Mouse (Mus musculus) gonadal fat pad, adult 2 months (tissue): ENCODE results near the gene Gm30191. TPM values are rescaled to one million over a fixed set of nuclear protein-coding genes. Genes with fewer than 3 reads are reported as not detected.
"Not testable (repeated sequence)": the region's sequence is repeated elsewhere in the genome, so short reads cannot be mapped to it uniquely, and the experiment has no call there.

Source experiments
- DNase-seq: peaks from one replicate; pipeline ENCODE4 v3.0.0-alpha.2; 2012; ENCODE audit warnings: low read depth
- polyA plus RNA-seq: library from polyadenylated mRNA; depleted of rRNA; stranded (reverse); fragments of >200 nt; gene quantifications from 2 replicates; pipeline ENCODE4 v1.2.3, GENCODE M21; 2012

Gene Gm30191
- polyA plus RNA-seq, 1 experiment: not detected

DNA sequence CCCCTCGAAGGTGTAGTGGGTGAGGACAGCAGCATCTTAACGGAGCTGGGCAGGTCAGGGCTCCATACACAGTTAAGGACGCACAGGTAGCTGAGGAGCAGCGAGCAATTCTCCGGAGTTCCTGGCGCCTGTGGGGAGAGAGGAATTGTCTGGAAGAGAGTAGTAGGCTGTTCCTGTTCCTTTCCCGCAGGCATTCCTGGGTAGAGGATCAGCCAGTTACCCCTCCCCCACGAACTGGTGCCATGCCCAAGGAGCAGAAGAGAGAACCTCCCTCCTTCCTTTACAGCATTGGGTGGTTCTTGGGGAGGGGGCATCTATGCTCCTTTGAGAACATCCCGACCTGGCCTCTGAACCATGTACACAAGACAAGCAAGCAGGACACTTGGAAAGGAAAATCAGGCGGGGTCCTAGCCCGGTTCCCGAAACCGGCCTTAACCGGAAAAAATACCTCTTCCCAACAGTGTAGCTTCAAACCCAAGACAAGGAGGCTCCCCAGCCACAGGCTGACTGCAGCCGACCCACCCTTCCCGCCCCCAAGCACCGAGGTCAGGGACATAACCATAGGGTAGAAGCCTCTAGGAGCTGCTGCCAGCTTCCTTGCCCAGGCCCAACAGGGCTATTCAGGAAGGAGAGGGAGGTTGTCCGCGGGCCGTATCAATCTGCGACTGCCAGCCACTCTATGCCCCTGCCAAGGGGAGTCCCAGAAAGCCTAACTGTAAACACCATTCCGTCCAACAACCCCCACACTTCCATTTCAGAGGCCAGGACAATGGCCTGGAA lies 5.6 kb downstream of the Gm30191 start:
- DNase-seq: no peak

DNA sequence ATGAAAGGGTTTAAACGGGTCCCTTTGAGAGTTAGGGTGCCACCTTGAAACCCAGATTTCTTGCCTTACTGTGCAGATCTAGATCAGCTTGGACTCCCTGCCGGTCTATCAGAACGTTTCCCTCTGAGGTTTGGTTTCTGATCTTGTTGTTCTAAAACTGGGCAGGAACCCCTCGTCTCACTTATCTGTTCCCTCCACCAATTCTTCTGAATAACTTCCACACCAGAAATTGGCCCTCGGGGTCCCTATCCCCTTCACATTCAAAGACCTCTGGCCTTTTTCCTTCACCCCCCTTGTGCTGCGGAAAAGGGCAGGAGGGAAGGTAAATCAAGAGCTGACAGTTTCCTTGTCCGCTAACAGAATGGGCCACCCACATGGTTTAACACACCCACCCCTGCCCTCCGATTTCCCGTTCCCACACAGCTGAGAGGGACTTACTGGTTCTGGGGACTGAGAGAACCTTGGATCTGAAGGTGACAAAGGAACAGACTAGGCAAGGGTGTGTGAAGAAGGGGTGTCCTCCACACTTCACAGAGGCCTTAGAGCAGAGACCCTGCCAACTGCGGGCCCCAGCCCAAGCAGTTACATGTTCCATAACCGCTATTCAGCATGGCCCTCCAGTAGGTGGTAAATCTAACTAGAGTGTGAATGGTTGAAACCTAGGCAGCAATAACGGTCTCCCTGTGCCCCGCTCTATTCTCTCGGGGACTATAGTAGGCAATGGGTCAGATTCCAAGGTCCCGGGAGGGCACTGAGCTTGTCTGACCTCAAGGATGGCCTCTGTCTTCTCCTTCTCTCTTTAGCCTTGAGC lies 6.4 kb downstream of the Gm30191 start:
- no peak for DNase-seq

DNA sequence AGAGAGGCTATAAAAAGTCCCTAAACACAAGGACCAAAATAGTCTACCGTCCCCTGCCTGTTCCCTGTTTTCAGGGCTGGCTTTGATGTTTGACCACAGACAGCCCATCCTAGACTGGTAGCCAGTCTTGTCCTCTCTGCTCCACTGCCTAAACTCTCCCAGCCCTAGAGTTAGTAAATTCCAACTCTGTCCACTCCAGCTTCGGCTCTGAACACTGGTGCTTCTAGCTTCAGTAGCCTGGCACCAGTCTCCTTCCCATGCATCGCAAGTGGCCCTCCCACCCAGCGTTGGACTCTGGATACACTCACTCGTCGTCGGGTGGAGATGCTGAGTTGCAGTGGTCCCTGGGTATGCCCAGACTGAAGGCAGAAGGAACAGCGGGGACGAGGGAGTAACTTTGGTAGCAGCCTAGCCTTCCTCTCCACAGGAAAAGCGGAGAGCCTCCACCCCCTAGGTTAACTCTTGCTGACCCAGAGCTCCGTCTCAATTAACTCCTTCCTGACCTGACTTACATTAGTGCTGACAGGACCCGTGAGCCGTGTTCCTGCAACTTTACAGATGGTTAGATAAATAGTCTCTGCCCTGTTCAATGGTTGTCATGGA lies 7.1 kb downstream of the Gm30191 start, which contains the start of gene Grrp1:
TSS of gene Grrp1 (minus strand) at position 385 of the 603 bp plus-strand sequence.
- DNase-seq: no peak

DNA sequence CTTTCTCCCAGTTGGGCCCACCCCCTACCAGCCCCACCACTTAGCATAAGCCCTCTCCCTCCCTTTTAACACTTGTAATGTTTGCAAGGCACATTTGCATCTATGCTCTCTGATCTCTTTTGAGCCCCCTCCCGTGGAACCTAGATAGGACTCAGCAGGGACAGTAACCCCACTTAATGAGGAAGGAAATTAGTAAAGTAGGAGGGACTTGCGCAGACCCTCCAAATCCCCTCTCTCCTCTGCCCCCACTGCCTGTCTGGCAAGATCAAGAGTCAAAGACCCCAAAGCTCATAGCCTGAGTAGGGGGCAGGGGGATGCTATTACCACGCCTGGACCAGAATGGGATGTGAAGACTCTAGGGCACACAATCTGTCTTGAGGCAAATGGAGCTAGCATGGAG lies 8.1 kb downstream of the Gm30191 start:
- no peak for DNase-seq

DNA sequence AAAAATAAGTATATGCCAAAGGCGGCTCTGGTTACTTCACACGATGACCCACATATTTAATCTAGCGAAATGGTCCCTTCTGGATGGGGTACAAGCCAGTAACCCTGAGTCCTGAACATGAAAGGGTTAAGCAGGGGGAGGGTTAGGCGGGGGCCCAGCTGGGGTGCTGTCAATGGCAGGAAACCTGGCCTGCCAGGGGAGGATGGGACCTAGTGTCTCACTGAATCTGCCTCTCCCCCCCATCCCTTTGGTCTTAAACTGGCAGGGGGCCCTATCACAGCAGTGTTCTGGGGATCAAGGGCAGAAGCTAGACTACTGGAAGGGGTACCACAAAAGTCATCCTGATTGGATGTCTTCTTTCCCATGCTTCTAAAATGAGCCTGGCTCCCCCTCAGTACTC lies 9.1 kb downstream of the Gm30191 start:
- DNase-seq: no peak

DNA sequence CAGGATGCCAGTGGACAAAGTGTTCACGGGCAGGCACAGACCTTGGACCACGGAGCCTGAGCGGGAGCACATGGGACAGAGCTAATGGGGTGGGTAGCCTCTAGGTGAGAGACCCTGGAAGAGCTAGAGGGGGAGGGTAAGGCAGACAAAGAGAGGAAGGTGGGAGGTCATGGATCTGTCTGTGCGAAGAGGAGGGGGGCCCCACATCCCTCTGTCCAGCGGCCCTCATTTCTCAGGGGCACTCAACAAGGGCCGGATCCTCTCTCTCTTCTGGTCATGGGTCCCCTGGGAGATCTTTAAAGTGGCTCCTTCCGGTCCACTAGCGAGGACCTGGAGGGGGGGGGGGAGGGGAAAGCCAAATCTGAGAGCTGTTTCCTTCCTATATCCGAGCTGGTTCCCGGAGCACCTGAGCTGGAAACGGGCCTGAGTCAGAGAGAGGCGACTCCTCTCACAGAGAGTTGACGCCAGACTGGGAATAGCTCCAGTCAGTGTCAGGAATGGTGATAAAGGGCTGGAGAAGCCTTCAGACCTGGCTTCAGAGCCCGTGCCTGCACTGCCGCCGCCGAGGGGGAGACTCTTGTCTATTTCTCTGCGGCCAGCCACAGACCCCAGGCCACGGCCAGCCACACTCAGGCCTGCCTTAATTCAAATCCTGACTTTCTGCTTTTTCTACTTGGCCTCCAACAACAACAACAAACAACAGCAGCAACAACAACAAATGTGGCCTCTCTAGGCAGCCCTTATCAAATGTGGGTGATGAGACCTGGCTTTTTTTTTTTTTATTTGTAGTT lies 9.9 kb downstream of the Gm30191 start:
- no peak for DNase-seq

DNA sequence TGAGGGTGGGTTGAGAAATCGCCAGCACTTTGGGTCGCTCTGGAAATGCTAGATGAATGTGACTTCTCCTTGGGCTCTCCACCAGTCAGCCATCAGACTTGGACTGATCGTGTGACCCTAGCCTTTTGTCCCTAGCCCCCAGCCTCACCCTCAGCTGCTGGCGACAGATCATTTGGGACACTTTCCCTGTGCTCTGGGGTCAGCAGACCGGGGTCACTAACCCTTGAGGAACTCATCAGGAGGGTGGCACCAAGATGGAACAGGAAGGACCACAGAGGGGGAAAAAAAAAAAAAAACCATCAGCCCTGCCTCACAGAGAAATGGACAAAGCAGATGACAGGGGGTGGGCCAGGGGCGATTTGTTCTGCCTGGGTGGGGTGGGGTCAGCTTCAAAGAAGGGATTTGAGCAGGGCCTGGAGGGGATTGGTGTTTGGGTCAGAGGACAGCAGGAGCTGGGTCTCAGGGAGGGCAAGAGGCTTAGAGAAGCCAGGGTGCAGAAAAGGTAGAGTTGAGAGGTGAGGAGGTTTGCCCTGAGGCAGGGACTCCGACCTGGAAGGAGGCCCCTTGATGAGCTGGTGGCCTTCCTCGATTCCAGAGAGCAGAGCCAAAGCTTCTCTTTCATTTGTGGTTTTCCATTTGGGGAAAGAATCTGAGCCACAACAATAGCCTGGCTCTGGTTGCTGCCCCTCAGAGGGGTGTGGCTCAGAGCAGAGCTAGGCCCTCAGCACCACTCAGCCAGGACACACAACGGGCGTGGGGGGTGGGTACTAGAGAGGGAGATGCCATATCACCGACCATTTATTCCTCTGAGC lies 10.7 kb downstream of the Gm30191 start:
- DNase-seq: no peak

DNA sequence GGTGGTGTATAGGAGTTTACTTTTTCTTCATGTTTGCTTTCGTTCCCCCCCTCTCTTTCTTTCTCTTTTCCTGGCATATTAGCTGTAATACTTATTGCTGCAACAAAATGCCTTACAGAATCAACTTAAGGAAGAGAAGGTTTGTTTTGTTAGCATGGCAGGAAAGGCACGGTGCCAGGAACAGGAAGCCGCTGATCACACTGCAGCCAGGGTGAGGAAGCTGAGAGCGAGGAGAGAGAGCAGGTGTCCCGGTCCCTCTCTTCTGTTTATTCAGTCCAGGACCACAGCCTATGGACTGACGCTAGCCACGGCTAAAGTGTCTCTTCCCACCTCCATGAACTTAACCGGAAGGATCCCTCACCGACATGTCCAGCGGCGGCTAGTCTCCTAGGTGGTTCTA lies 11.6 kb downstream of the Gm30191 start:
- no peak for DNase-seq

DNA sequence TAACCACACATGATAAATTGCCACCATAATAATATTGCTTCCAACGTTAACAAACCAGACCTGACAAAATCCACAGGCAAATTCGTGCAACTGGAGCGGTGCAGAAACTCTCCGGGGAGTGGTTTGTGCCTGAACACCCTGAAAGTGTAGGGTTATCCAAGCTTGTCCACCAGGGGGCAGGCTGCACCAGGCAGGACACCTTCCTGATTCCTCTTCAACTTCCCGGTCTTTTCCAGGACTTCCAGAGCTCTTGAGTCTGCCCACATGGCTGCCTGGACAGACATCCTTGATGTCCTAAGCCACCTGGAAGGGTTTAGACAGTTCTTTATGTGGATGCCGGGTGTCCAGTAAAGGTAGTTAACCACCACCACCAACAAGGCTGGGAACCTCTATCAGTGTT lies 16.5 kb downstream of the Gm30191 start:
- DNase-seq: no peak

DNA sequence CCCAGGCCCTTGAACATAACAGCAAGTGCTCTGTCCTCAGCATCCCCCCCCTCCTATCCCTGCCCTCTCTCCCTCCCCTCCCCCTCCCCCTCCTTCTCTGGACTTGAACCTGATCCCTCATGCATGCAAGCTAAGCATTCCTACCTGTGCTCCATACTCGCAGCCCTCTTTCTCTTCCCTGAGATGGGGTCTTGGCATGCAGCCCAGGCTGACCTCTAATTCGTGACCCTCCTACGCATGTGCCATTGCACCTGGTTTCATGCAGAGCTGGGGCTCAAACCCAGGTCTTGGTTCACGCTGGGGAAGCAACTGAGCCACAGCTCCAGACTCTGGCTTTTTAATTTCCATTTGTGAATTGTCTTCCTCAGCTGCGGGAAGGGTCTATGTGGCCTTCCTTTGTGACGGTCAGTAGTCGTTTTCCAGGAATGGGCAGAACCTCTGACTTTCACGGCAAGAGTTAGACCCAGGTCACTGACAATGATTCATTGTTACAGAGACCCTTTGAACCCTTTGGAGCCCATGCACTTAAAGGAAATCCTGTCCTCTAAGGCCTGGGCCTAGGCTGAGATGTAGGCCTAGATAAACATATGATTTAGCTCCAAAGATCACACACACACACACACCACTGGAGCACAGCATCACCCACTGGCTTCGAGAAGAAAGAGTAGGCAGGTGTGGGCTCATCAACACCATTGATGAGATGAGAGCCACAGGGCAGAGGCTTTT lies 19.3 kb downstream of the Gm30191 start:
- no peak for DNase-seq

DNA sequence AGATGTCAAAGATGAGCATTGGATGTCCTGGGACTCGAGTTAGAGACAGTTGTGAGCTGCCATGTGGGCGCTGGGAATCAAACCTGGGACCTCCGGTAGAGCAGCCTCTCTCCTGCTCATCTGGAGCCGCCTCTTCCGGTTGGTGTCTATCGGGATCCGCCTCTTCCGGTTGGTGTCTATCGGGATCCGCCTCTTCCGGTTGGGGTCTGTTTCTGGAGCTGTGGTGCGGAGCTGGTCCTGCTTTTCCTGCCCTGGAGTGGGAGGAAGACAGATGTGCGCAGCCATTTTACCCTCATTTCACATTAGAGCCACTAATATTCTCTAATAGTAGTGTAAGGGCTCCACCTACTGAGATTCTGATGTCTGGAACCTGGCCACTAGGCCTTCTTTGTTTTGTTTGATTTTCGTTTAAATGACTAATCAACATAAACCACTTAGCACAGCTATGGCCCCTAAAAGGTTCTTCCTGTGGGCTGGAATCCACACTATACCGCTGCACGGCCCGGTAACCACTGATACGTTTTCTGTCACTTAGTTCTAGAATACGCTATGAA lies 21.4 kb downstream of the Gm30191 start:
- DNase-seq: no peak

DNA sequence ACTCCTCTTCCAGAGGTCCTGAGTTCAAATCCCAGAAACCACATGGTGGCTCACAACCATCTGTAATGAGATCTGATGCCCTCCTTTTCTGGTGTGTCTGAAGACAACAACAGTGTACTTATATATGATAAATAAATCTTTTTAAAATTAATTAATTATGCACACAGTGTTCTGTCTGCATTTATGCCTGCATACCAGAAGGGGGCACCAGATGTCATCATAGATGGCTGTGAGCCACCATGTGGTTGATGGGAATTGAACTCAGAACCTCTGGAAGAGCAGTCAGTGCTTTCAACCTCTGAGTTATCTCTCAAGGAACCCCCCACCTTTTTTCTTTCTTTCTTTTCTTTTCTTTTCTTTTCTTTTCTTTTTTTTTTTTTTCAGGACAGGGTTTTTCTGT lies 22.9 kb downstream of the Gm30191 start:
- DNase-seq: not testable (repeated sequence)

DNA sequence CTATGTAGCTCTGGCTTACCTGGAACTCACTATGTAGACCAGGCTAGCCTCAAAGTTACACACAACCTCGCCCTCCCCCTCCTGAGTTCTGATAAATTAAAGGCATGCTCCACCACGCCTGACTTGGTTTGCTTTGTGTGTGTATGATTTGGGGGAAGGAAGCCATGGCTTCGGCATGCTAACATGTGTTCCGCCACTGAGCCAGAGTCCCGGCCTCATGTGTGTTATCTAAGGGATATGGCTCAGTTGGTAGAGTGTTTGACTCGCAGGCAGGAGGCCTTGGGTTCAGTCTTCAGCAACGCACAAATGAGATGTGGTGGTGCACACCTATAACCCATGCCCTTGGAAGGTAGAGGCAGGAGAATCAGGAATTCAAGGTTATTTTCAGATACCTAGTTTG lies 25.2 kb downstream of the Gm30191 start:
- no peak for DNase-seq

DNA sequence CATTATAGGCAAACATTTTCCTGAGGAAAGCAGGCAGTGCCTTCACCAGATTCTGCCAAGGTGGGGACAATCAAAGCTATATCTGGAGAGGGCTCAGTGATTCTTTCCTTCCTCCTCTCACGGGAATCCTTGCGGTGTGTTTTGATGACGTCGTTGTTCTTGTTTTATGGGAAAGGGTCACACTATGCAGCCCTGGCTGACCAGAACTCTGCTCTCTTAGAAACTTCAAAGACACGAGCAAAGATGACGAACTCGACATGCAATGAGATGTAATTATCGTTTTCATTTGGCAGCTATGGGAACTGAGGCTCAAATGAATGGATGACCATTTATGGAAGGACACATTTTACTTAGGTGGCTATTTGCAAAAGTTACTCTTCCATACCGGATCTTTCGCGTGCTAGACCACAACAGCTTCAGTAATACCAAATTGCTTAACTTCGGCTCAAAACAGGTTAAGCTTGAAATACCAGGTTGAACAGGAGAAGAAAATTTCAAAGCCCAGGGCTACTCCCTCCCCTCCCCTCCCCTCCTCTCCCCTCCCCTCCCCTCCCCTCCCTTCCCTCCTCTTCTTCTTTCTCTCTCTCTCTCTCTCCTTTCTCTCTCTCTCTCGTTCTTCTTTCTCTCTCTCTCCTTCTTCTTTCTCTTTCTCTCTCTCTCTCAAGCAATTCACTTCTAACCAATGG lies 26.1 kb downstream of the Gm30191 start:
- DNase-seq: no peak

DNA sequence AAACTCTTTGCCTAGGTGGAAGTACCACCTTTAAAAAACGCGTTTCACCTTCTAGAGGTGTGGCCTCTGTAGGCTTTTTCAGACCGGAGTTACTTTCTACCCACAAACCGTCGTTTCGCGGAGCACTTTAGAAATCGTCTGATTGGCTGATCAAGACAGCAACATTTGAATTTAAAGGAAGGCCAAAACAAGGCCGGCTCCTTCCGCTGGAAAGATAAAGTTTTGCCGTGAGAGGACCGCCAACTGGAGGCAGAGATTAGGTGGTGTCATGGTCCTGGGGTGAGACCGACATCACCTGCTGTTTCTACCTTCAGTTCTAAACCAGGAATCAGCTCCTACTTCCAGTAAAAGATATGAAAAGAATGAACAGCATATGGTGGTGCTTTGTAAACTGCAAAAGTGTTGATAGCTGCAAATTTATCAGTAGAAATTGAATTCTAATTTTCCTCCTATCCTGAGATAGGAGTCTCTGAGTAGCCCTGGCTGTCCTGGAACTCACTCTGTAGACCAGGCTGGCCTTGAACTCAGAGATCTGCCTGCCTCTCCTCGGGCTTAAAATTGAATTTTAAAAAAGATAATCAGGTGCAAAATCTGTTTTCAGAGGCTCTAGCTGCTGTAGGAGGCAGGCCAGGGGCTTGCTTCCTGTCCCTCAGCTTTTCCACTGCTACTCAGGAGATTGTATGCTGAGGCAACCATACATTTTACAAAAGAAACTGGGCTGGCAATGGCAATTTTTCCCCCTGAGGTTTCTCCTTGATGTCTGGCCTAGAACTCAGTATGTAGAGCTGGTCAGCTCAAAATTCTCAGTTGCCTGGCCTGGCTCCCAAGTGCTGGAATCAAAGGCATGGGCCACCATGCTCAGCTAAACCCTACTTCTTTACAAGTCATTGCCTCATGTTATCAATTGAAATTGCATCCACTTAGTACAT lies 26.9 kb downstream of the Gm30191 start:
- peak; percentile 68 for DNase-seq

DNA sequence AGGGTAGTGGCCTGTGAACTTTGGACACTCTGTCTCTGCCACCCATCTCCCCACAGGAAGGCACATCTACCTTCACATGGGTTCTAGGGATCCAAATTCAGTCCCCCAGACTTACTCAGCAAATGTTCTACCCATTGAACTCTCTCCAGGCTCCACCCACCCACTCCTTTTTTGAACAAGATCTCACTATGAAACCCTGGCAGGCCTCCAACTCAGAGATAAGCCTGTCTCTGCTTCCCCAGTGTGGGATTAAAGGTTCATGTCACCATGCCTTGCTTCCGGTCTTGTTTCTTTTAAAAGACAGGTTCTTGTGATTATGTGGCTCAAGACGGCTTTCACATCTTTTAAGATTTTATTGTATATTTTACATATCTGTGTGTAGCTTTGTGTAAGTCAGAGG lies 38.2 kb downstream of the Gm30191 start:
- DNase-seq: no peak

DNA sequence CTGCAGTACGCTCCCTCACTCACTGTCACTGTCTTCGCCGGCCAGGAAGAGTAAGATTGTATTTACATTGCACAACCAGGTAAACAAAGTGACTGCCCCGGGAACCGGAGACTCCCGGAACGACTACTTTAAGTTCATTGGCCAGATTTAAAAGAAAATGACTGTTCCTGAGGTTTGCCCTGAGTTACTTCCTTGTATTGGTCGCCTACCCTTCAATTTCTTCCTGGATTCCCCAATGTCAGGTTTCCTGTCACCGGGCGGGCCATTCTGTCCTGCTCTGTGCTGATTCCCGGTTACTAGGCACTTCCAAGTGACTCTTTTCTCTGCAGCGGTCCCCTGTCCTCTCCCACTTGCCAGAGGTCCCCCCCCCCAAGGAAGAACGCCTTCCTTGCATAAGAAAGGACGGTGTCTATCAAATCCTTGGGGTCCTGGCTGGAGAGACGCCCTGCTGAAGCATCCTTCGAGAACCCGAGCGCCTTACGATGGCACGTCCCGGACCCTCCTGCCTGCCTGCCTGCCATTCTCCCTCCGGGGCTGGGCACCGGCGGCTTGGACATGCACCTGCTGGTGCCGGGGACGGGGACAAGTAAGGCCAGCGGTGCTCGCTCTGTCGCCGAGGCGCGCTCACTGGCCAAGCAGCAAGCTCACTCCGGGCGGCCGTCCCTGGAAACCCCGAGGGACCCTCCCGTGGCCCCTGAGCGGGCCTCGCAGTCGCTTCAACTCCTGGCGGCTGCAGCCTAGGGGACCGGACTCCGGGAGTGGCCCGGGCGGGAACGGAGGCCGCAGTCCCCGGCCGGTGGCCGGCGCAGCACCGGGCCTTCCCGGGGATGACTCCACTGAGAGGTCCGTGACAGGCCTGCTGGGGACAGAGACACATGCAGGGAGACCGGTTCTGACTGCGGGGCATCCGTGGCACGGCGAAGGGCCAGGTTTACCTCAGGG lies 39.8 kb downstream of the Gm30191 start:
- DNase-seq: no peak
